Mouse (Mus musculus): ENCODE results near the gene Exoc6b.

DNA sequence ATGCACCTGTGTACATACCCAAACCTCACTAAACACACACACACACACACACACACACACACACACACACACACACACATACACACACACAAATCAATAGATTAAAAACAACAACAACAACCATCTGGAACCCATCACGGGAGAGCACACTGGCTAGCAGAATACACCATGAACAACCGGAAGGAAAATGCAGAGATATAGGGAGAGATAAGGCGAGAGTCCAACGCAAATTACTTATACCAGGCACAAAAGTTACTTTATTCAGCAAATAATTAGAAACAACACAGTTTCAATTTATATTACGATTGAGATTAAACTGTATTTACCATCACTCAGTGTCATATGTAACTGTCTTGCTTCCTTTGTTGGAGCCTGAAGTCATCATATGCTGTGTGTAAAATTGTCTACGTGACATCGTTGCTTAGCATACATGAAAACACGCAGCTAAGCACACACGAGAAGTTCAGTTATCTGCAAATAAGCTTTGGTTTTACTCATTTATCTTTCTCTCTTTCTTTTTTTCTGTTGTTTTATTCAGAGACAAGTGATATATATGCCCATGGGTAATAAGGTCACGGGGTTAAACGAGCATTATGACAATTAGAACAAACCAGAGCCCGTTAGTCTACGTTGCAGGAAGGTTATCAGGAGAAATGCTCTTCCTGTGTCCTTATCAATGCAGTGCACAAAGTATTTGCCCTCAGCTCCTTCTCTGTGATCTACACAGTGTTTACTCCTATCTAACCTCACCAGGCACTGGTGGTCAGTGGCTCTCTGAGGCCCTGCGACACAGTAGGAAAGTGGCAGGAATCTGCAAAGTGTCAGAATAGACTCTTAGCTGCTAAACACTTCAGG is 186.4 kb downstream of the Exoc6b start:
- TF ChIP-seq CTCF (IDR thresholded peaks at IDR 0.05; ENCODE audit: borderline replicate concordance, insufficient read depth, low read depth, low read length) = no peak
- TF ChIP-seq POLR2A (IDR thresholded peaks at IDR 0.05; ENCODE audit: borderline replicate concordance, insufficient read depth, low read length) = no peak
